Mouse (Mus musculus) left cerebral cortex, postnatal 36 days (tissue): ENCODE data around the gene Shisa5. TPM values are rescaled to one million over a fixed set of nuclear protein-coding genes. Genes with fewer than 3 reads are reported as not detected.

ENCODE experiments used
- DNase-seq, 2 experiments: peaks; one replicate each; pipeline ENCODE4 v3.0.0; 2021 to 2022; ENCODE audit warnings: low spot score in 2 of 2, mixed read lengths in 1 of 2
- intact Hi-C: fragments of 180-260 bp; cut with DNase I; formaldehyde crosslinking; loops from one replicate; pipeline ENCODE4 v1.15.1; 2025
- total RNA-seq, 2 experiments: library from RNA; stranded (reverse); gene quantifications; 2 replicates each; pipeline ENCODE4 v1.2.3; 2021

Gene Shisa5
- total RNA-seq, 2 experiments from 2014 or later: 63.9 to 74.8 TPM

- no peak for DNase-seq
- intact Hi-C loops: no loop called here
Observed at GRCm38 (mm10) chr9:109051651-109052489, 13.5 kb downstream of the Shisa5 start.

GRCm38 (mm10) chr9:109052490-109053260 is 14.3 kb downstream of the Shisa5 start:
- intact Hi-C loops: no loop called here
- no peak for DNase-seq

- no peak for DNase-seq
- intact Hi-C loops: no loop called here
Observed at GRCm38 (mm10) chr9:109053366-109053765, 15.0 kb downstream of the Shisa5 start.

- intact Hi-C loops: no loop called here
- no peak for DNase-seq
Observed at GRCm38 (mm10) chr9:109053851-109054250, 15.5 kb downstream of the Shisa5 start.

- intact Hi-C loops: loop anchor here (5.0 kb wide), 1 partner anchor 117 kb away; the partner anchor contains the start of gene Uqcrc1
- DNase-seq: peak; percentile 65 to 74
Observed at GRCm38 (mm10) chr9:109054712-109055111, 16.3 kb downstream of the Shisa5 start.

GRCm38 (mm10) chr9:109055271-109056030 is 17.1 kb downstream of the Shisa5 start:
- peak in 1 of 2 experiments; percentile 15 for DNase-seq
- intact Hi-C loops: loop anchor here (5.0 kb wide), 1 partner anchor 118 kb away; the partner anchor contains the start of gene Uqcrc1

- DNase-seq: peak in 1 of 2 experiments; percentile 9
- intact Hi-C loops: loop anchor here (5.0 kb wide), 1 partner anchor 119 kb away; the partner anchor contains the start of gene Uqcrc1
Observed at GRCm38 (mm10) chr9:109056081-109056690, 17.8 kb downstream of the Shisa5 start.

GRCm38 (mm10) chr9:109056916-109057315 is 18.6 kb downstream of the Shisa5 start:
- no peak for DNase-seq
- intact Hi-C loops: loop anchor here (5.0 kb wide), 1 partner anchor 120 kb away; the partner anchor contains the start of gene Uqcrc1

GRCm38 (mm10) chr9:109057543-109057942 is 19.2 kb downstream of the Shisa5 start:
- DNase-seq: peak in 1 of 2 experiments; percentile 5
- intact Hi-C loops: loop anchor here (5.0 kb wide), 1 partner anchor 120 kb away; the partner anchor contains the start of gene Uqcrc1

- peak; percentile 7 to 10 for DNase-seq
- intact Hi-C loops: loop anchor here (5.0 kb wide), 1 partner anchor 121 kb away; the partner anchor contains the start of gene Uqcrc1
Observed at GRCm38 (mm10) chr9:109058006-109058765, 19.8 kb downstream of the Shisa5 start.

- DNase-seq: peak; percentile 87
- intact Hi-C loops: loop anchor here (1.0 to 5.0 kb wide), 2 partner anchors 56 to 122 kb away; partner anchors contain the start of gene Uqcrc1
Observed at GRCm38 (mm10) chr9:109059136-109059903, 21.0 kb downstream of the Shisa5 start, which contains the start of gene Trex1. Trex1 (minus strand) TSS chr9:109059734.

- DNase-seq: no peak
- intact Hi-C loops: no loop called here
Observed at GRCm38 (mm10) chr9:109060184-109060897, 22.0 kb downstream of the Shisa5 start.

GRCm38 (mm10) chr9:109060898-109061295 is 22.5 kb downstream of the Shisa5 start:
- intact Hi-C loops: no loop called here
- DNase-seq: no peak

- intact Hi-C loops: no loop called here
- no peak for DNase-seq
Observed at GRCm38 (mm10) chr9:109068095-109068735, 29.9 kb downstream of the Shisa5 start.

GRCm38 (mm10) chr9:109073661-109074573 is 35.6 kb downstream of the Shisa5 start, which contains the start of gene Atrip:
Atrip (minus strand) TSS chr9:109074124.
- peak; percentile 96 for DNase-seq
- intact Hi-C loops: no loop called here
